Comparison of ENCODE assay signal across 8 mouse cellular contexts in the genomic region with DNA sequence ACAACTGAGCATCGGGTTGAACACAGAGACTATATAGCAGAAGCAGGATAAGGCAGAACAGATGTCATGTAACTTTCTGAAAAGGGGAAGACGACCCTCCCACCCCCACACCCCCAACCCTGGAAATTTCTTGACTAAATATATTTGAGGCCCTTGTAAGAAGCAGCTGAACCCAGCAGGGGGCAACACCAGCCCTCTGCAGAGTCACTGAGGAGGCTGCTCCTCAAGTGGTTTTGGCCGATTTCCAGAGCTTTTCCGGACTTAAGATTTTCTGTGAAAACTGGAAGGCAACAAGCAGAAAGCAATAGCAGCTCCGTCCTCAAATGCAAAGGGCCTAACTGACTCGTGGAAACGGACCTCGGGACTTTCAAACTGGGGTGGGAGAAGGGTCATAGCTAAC. TPM values are rescaled to one million over a fixed set of nuclear protein-coding genes. Genes with fewer than 3 reads are reported as not detected.
DNase-seq lines count a peak whose midpoint lies in the region; ATAC-seq and TF ChIP-seq lines count a peak whose summit lies in the region.

No protein-coding gene starts in this region.

- ATAC-seq in midbrain, embryonic 13.5 days, result 0 out of 2 replicates have a peak, but pooled peaks have one; percentile 30
- ATAC-seq in midbrain, embryonic 11.5 days (ENCODE audit: low FRiP score), result no peak
- ATAC-seq in forebrain, postnatal 0 days, result peak; percentile 54
- ATAC-seq in lung, postnatal 0 days, result peak; percentile 57
- ATAC-seq in stomach, embryonic 14.5 days (ENCODE audit: insufficient number of reproducible peaks, insufficient read depth, low FRiP score, low read depth), result peak; percentile 53; the same call in 1 of the 2 replicates
- no peak for ATAC-seq in activated CD4-positive, CD25-positive, alpha-beta regulatory T cell, adult 4 months

- peak; percentile 50 for TF ChIP-seq CTCF in forebrain, postnatal 0 days (IDR thresholded peaks at IDR 0.05; ENCODE audit: low read depth)
- TF ChIP-seq CTCF in lung, postnatal 0 days (IDR thresholded peaks at IDR 0.05), result peak; percentile 75

- 40% methylated on average over 8 of the region's 8 CpGs for WGBS in midbrain, embryonic 13.5 days
- WGBS in midbrain, embryonic 11.5 days, result 55% methylated on average over 8 of the region's 8 CpGs
- WGBS in forebrain, postnatal 0 days, result 22% methylated on average over 8 of the region's 8 CpGs
- 12% methylated on average over 8 of the region's 8 CpGs for WGBS in lung, postnatal 0 days
- WGBS in stomach, embryonic 14.5 days, result 23% methylated on average over 8 of the region's 8 CpGs

- H3K4me3 ChIP-seq in midbrain, embryonic 13.5 days (replicated peaks), result no peak overlapping the region
- H3K4me3 ChIP-seq in midbrain, embryonic 11.5 days (ENCODE audit: low read depth, low read length), result no peak overlapping the region
- no peak overlapping the region for H3K4me3 ChIP-seq in forebrain, postnatal 0 days (ENCODE audit: low read depth, low read length)
- H3K4me3 ChIP-seq in lung, postnatal 0 days (ENCODE audit: low read depth, low read length), result peak overlapping the region; percentile 0; the same call in 1 of the 2 replicates
- no peak overlapping the region for H3K4me3 ChIP-seq in stomach, embryonic 14.5 days (ENCODE audit: low read depth, low read length)

- no peak overlapping the region; the same call in 1 of the 2 replicates for H3K9ac ChIP-seq in midbrain, embryonic 13.5 days (replicated peaks)
- no peak overlapping the region for H3K9ac ChIP-seq in midbrain, embryonic 11.5 days (ENCODE audit: low read length)
- H3K9ac ChIP-seq in forebrain, postnatal 0 days, result no peak overlapping the region
- H3K9ac ChIP-seq in lung, postnatal 0 days (replicated peaks; ENCODE audit: low read depth), result no peak overlapping the region
- H3K9ac ChIP-seq in stomach, embryonic 14.5 days (replicated peaks; ENCODE audit: low read depth, low read length), result no peak overlapping the region; the same call in 1 of the 2 replicates

- H3K36me3 ChIP-seq in midbrain, embryonic 13.5 days, result no peaks in the 10 kb centered on the region
- no peaks in the 10 kb centered on the region for H3K36me3 ChIP-seq in midbrain, embryonic 11.5 days (ENCODE audit: control insufficient read depth, insufficient read depth, low read length)
- H3K36me3 ChIP-seq in forebrain, postnatal 0 days (ENCODE audit: insufficient read depth), result no peaks in the 10 kb centered on the region
- H3K36me3 ChIP-seq in lung, postnatal 0 days (ENCODE audit: insufficient read depth, low read length), result no peaks in the 10 kb centered on the region
- H3K36me3 ChIP-seq in stomach, embryonic 14.5 days (ENCODE audit: control insufficient read depth, insufficient read depth, low read length), result no peaks in the 10 kb centered on the region

- no peaks in the 10 kb centered on the region for H3K9me3 ChIP-seq in midbrain, embryonic 13.5 days
- no peaks in the 10 kb centered on the region for H3K9me3 ChIP-seq in midbrain, embryonic 11.5 days (ENCODE audit: control insufficient read depth, low read length)
- H3K9me3 ChIP-seq in forebrain, postnatal 0 days (ENCODE audit: low read length), result no peaks in the 10 kb centered on the region
- H3K9me3 ChIP-seq in lung, postnatal 0 days (ENCODE audit: low read length), result no peaks in the 10 kb centered on the region
- no peaks in the 10 kb centered on the region for H3K9me3 ChIP-seq in stomach, embryonic 14.5 days (ENCODE audit: control insufficient read depth, low read depth, low read length)

- DNase-seq in midbrain, embryonic 11.5 days (ENCODE audit: low spot score, missing footprints), result no peak
- peak; percentile 79 for DNase-seq in adipocyte (ENCODE audit: low spot score)
- DNase-seq in forebrain, postnatal 0 days, result peak; percentile 79
- DNase-seq in kidney, adult 9 months, result peak; percentile 58
- peak; percentile 91 for DNase-seq in lung, postnatal 0 days (ENCODE audit: low spot score)

- no peak overlapping the region for H3K27ac ChIP-seq in midbrain, embryonic 13.5 days
- H3K27ac ChIP-seq in midbrain, embryonic 11.5 days (ENCODE audit: low read depth, low read length), result no peak overlapping the region
- H3K27ac ChIP-seq in forebrain, postnatal 0 days (ENCODE audit: low read depth, low read length), result no peak overlapping the region
- H3K27ac ChIP-seq in lung, postnatal 0 days (ENCODE audit: low read length), result no peak overlapping the region
- H3K27ac ChIP-seq in stomach, embryonic 14.5 days (ENCODE audit: low read length), result no peak overlapping the region

- no peak overlapping the region for H3K4me2 ChIP-seq in midbrain, embryonic 13.5 days (replicated peaks)
- no peak overlapping the region for H3K4me2 ChIP-seq in midbrain, embryonic 11.5 days
- peak overlapping the region; percentile 21; the same call in 1 of the 2 replicates for H3K4me2 ChIP-seq in forebrain, postnatal 0 days (ENCODE audit: low read depth)
- peak overlapping the region; percentile 50 for H3K4me2 ChIP-seq in lung, postnatal 0 days (replicated peaks; ENCODE audit: low read depth, low read length)
- peak overlapping the region; percentile 24; the same call in 1 of the 2 replicates for H3K4me2 ChIP-seq in stomach, embryonic 14.5 days (replicated peaks; ENCODE audit: low read depth, low read length)

- no peak for TF ChIP-seq EP300 in lung, postnatal 0 days (IDR thresholded peaks at IDR 0.05)

- 0 out of 2 replicates have a peak, but pooled peaks cover 5% of the 10 kb centered on the region for H3K4me1 ChIP-seq in midbrain, embryonic 13.5 days (replicated peaks)
- H3K4me1 ChIP-seq in midbrain, embryonic 11.5 days (ENCODE audit: control insufficient read depth, insufficient read depth, low read length), result no peaks in the 10 kb centered on the region
- no peaks in the 10 kb centered on the region for H3K4me1 ChIP-seq in forebrain, postnatal 0 days (ENCODE audit: insufficient read depth)
- H3K4me1 ChIP-seq in lung, postnatal 0 days (ENCODE audit: insufficient read depth, low read depth, low read length), result no peaks in the 10 kb centered on the region
- no peaks in the 10 kb centered on the region for H3K4me1 ChIP-seq in stomach, embryonic 14.5 days (ENCODE audit: control insufficient read depth, insufficient read depth, low read length)

- H3K27me3 ChIP-seq in midbrain, embryonic 13.5 days, result no peaks in the 10 kb centered on the region
- H3K27me3 ChIP-seq in midbrain, embryonic 11.5 days (ENCODE audit: control insufficient read depth, insufficient read depth, low read length), result no peaks in the 10 kb centered on the region
- H3K27me3 ChIP-seq in forebrain, postnatal 0 days (ENCODE audit: insufficient read depth, low read length), result no peaks in the 10 kb centered on the region
- H3K27me3 ChIP-seq in lung, postnatal 0 days (replicated peaks; ENCODE audit: insufficient read depth, low read length), result no peaks in the 10 kb centered on the region
- H3K27me3 ChIP-seq in stomach, embryonic 14.5 days (ENCODE audit: control insufficient read depth, insufficient read depth, low read length), result no peaks in the 10 kb centered on the region

RNA-seq across cellular contexts. Expression of a gene that starts 11.4 kb away (rescaled TPM):
- 0.28 TPM in 1 of 2 replicates, not detected in the other for polyA plus RNA-seq in midbrain, embryonic 13.5 days (2015; fragmentation: Nextera tagmentation; extraction: Ambion mirVana)
- polyA plus RNA-seq in midbrain, embryonic 11.5 days (2014; fragmentation: Nextera tagmentation; extraction: Ambion mirVana), result not detected in 2 replicates
- total RNA-seq in forebrain, postnatal 0 days (2014; rRNA removed), result not detected in 2 replicates
- polyA plus RNA-seq in forebrain, postnatal 0 days (2015; fragmentation: Nextera tagmentation; extraction: Ambion mirVana), result not detected in 2 replicates
- polyA plus RNA-seq in lung, postnatal 0 days (2015; fragmentation: Nextera tagmentation; extraction: Ambion mirVana), result 0.10 TPM in 1 of 2 replicates, not detected in the other
- polyA plus RNA-seq in stomach, embryonic 14.5 days (2014; fragmentation: Nextera tagmentation; extraction: Ambion mirVana), result 0.24 TPM in 1 of 2 replicates, not detected in the other
- 1 to 10 TPM in 1 of 2 experiments, under 1 TPM in 1; 0.68 to 1.4 TPM for polyA plus RNA-seq in activated CD4-positive, CD25-positive, alpha-beta regulatory T cell, adult 4 months (2017; shearing (Covaris generic))

RNA-seq across cellular contexts. Expression of a gene that starts 13.0 kb away (rescaled TPM):
- polyA plus RNA-seq in midbrain, embryonic 13.5 days (2015; fragmentation: Nextera tagmentation; extraction: Ambion mirVana), result 3.0 and 3.4 TPM in 2 replicates
- 4.0 and 4.4 TPM in 2 replicates for polyA plus RNA-seq in midbrain, embryonic 11.5 days (2014; fragmentation: Nextera tagmentation; extraction: Ambion mirVana)
- total RNA-seq in forebrain, postnatal 0 days (2014; rRNA removed), result 2.8 and 5.4 TPM in 2 replicates
- 1.7 and 3.6 TPM in 2 replicates for polyA plus RNA-seq in forebrain, postnatal 0 days (2015; fragmentation: Nextera tagmentation; extraction: Ambion mirVana)
- 11.1 and 11.4 TPM in 2 replicates for polyA plus RNA-seq in lung, postnatal 0 days (2015; fragmentation: Nextera tagmentation; extraction: Ambion mirVana)
- 12.8 and 18.9 TPM in 2 replicates for polyA plus RNA-seq in stomach, embryonic 14.5 days (2014; fragmentation: Nextera tagmentation; extraction: Ambion mirVana)
- polyA plus RNA-seq in activated CD4-positive, CD25-positive, alpha-beta regulatory T cell, adult 4 months (2017; shearing (Covaris generic)), result 10 to 100 TPM; 23.5 to 37.7 TPM

RNA-seq across cellular contexts. Expression of a gene that starts 20.9 kb away (rescaled TPM):
- 123 and 128 TPM in 2 replicates for polyA plus RNA-seq in midbrain, embryonic 13.5 days (2015; fragmentation: Nextera tagmentation; extraction: Ambion mirVana)
- polyA plus RNA-seq in midbrain, embryonic 11.5 days (2014; fragmentation: Nextera tagmentation; extraction: Ambion mirVana), result 121 and 126 TPM in 2 replicates
- total RNA-seq in forebrain, postnatal 0 days (2014; rRNA removed), result 40.1 and 44.6 TPM in 2 replicates
- 127 and 147 TPM in 2 replicates for polyA plus RNA-seq in forebrain, postnatal 0 days (2015; fragmentation: Nextera tagmentation; extraction: Ambion mirVana)
- polyA plus RNA-seq in lung, postnatal 0 days (2015; fragmentation: Nextera tagmentation; extraction: Ambion mirVana), result 67.5 and 68.1 TPM in 2 replicates
- 113 and 122 TPM in 2 replicates for polyA plus RNA-seq in stomach, embryonic 14.5 days (2014; fragmentation: Nextera tagmentation; extraction: Ambion mirVana)
- polyA plus RNA-seq in activated CD4-positive, CD25-positive, alpha-beta regulatory T cell, adult 4 months (2017; shearing (Covaris generic)), result 10 to 100 TPM; 82.0 to 84.0 TPM

RNA-seq across cellular contexts. Expression of a gene that starts 41.5 kb away (rescaled TPM):
- 58.6 and 68.4 TPM in 2 replicates for polyA plus RNA-seq in midbrain, embryonic 13.5 days (2015; fragmentation: Nextera tagmentation; extraction: Ambion mirVana)
- polyA plus RNA-seq in midbrain, embryonic 11.5 days (2014; fragmentation: Nextera tagmentation; extraction: Ambion mirVana), result 63.9 and 64.8 TPM in 2 replicates
- 31.9 and 32.2 TPM in 2 replicates for total RNA-seq in forebrain, postnatal 0 days (2014; rRNA removed)
- 49.8 and 50.0 TPM in 2 replicates for polyA plus RNA-seq in forebrain, postnatal 0 days (2015; fragmentation: Nextera tagmentation; extraction: Ambion mirVana)
- polyA plus RNA-seq in lung, postnatal 0 days (2015; fragmentation: Nextera tagmentation; extraction: Ambion mirVana), result 43.4 and 47.6 TPM in 2 replicates
- polyA plus RNA-seq in stomach, embryonic 14.5 days (2014; fragmentation: Nextera tagmentation; extraction: Ambion mirVana), result 61.0 and 72.0 TPM in 2 replicates
- 10 to 100 TPM; 49.7 to 74.8 TPM for polyA plus RNA-seq in activated CD4-positive, CD25-positive, alpha-beta regulatory T cell, adult 4 months (2017; shearing (Covaris generic))

RNA-seq across cellular contexts. Expression of a gene that starts 41.5 kb away (rescaled TPM):
- polyA plus RNA-seq in midbrain, embryonic 13.5 days (2015; fragmentation: Nextera tagmentation; extraction: Ambion mirVana), result 52.6 and 61.6 TPM in 2 replicates
- 53.9 and 54.2 TPM in 2 replicates for polyA plus RNA-seq in midbrain, embryonic 11.5 days (2014; fragmentation: Nextera tagmentation; extraction: Ambion mirVana)
- 32.5 and 32.7 TPM in 2 replicates for total RNA-seq in forebrain, postnatal 0 days (2014; rRNA removed)
- polyA plus RNA-seq in forebrain, postnatal 0 days (2015; fragmentation: Nextera tagmentation; extraction: Ambion mirVana), result 49.9 and 66.4 TPM in 2 replicates
- polyA plus RNA-seq in lung, postnatal 0 days (2015; fragmentation: Nextera tagmentation; extraction: Ambion mirVana), result 37.7 and 42.9 TPM in 2 replicates
- 62.0 and 63.8 TPM in 2 replicates for polyA plus RNA-seq in stomach, embryonic 14.5 days (2014; fragmentation: Nextera tagmentation; extraction: Ambion mirVana)
- 10 to 100 TPM; 58.3 to 60.6 TPM for polyA plus RNA-seq in activated CD4-positive, CD25-positive, alpha-beta regulatory T cell, adult 4 months (2017; shearing (Covaris generic))

Comparison
In these comparisons a context has a peak if more than half of its experiments do, and no peak if none do; other contexts are left out.
1. ATAC-seq: peak in midbrain, embryonic 13.5 days (single experiment), forebrain, postnatal 0 days (single experiment), lung, postnatal 0 days (single experiment) and stomach, embryonic 14.5 days (single experiment); none in midbrain, embryonic 11.5 days (single experiment) and activated CD4-positive, CD25-positive, alpha-beta regulatory T cell, adult 4 months (single experiment).
2. H3K4me2 ChIP-seq: peak in forebrain, postnatal 0 days (single experiment), lung, postnatal 0 days (single experiment) and stomach, embryonic 14.5 days (single experiment); none in midbrain, embryonic 13.5 days (single experiment) and midbrain, embryonic 11.5 days (single experiment).